Mouse (Mus musculus) spleen, adult 2 months (tissue): ENCODE data around the gene Tctn3.

Experiments
- CTCF ChIP-seq: fragments of 200-500 bp; IDR thresholded peaks from 2 replicates; pipeline ENCODE4 v1.5.1; 2011; ENCODE audit warnings: mild to moderate bottlenecking, inconsistent platforms; ENCODE audit not compliant: insufficient read depth, insufficient read length, insufficient replicate concordance; ENCODE audit errors: extremely low read depth
- POLR2A ChIP-seq: fragments of 200-500 bp; IDR thresholded peaks from 2 replicates; pipeline ENCODE4 v1.6.1; 2011; ENCODE audit warnings: low read depth, low read length, inconsistent platforms

DNA sequence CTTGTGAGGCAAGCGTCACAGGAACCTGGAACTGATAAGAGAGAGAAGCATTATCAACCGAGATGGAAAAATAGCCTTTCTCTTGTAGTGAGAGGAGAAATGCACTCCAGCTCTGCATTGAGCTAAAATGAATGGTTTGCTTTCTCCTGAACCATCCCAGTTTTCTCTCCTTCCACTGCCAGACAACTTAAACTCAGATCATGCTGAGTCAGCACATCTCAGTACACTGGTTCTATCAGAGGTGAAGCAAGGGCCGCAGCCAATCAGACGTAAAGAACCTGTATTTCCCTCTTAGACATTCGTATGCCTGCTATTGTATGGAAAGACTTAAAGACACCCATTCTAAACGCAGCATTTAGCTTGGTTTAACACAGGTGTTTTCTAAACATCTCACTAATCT is 4.4 kb downstream of the Tctn3 start:
- no peak for TF ChIP-seq CTCF
- no peak for TF ChIP-seq POLR2A
